Mouse (Mus musculus) bone marrow, adult 2 months (tissue): ENCODE measurements around the gene Cnp. TPM values are rescaled to one million over a fixed set of nuclear protein-coding genes. Genes with fewer than 3 reads are reported as not detected.
A peak's percentile ranks its signal among the peaks of the same experiment; 100 is the strongest.
"Not testable (repeated sequence)": the region's sequence is repeated elsewhere in the genome, so short reads cannot be mapped to it uniquely, and the experiment has no call there.

Source experiments
- H3K27ac ChIP-seq: fragments of 200-500 bp; 2 replicates; pipeline ENCODE4 v1.5.1; 2012; ENCODE audit warnings: low read depth, mild to moderate bottlenecking, control low read depth, inconsistent platforms, low read length; ENCODE audit not compliant: control insufficient read depth, poor library complexity, insufficient read depth
- H3K4me1 ChIP-seq: fragments of 200-500 bp; 2 replicates; pipeline ENCODE4 v1.6.1; 2011; ENCODE audit warnings: low read length; ENCODE audit not compliant: control insufficient read depth, insufficient read depth
- H3K4me3 ChIP-seq: fragments of 200-500 bp; replicated peaks from 2 replicates; pipeline ENCODE3; 2011; ENCODE audit warnings: mild to moderate bottlenecking, low read depth, low read length, control low read depth; ENCODE audit not compliant: control insufficient read depth
- CTCF ChIP-seq: fragments of 200-500 bp; IDR thresholded peaks from 2 replicates; pipeline ENCODE4 v1.5.1; 2011; ENCODE audit warnings: low read length, control low read depth; ENCODE audit not compliant: control insufficient read depth, insufficient read depth
- POLR2A ChIP-seq: fragments of 200-500 bp; IDR thresholded peaks from 2 replicates; pipeline ENCODE4 v1.6.1; 2011; ENCODE audit warnings: low read depth, mild to moderate bottlenecking, control low read depth, low read length, borderline replicate concordance; ENCODE audit not compliant: control insufficient read depth
- WGBS: fragments of 180-500 bp; shearing (Covaris S2); methylation state at CpG from one replicate; pipeline ENCODE4 v1.1.7; 2018; 5-methylcytosine and 5-hydroxymethylcytosine counted together
- polyA plus RNA-seq: library from polyadenylated mRNA; stranded (reverse); fragments of >200 nt; gene quantifications from 2 replicates; pipeline ENCODE4 v1.2.4, GENCODE M21; 2011; ENCODE audit warnings: low replicate concordance; ENCODE audit not compliant: missing spikeins, insufficient read depth, insufficient read length

Gene Cnp
- polyA plus RNA-seq, 1 experiment = 35.7 TPM

GRCm38 (mm10) chr11:100607121-100607520, 32.4 kb downstream of the Cnp start:
- TF ChIP-seq POLR2A (no peak), CTCF (no peak)
- peaks cover 4% of the 10 kb centered on the region for H3K4me1 ChIP-seq
- H3K27ac ChIP-seq = no peak overlapping the region
- 85% methylated on average over 6 of the region's 6 CpGs for WGBS
- no peak overlapping the region for H3K4me3 ChIP-seq

GRCm38 (mm10) chr11:100608796-100609195, 34.1 kb downstream of the Cnp start:
- peaks cover 4% of the 10 kb centered on the region for H3K4me1 ChIP-seq

GRCm38 (mm10) chr11:100609355-100609996, 34.8 kb downstream of the Cnp start:
- WGBS = 87% methylated on average over 5 of the region's 5 CpGs
- no peak overlapping the region for H3K4me3 ChIP-seq
- no peak overlapping the region for H3K27ac ChIP-seq
- H3K4me1 ChIP-seq = peaks cover 4% of the 10 kb centered on the region
- TF ChIP-seq CTCF (no peak), POLR2A (no peak)

More at GRCm38 (mm10) chr11:100608796-100609195, 34.1 kb downstream of the Cnp start:
- no peak overlapping the region for H3K4me3 ChIP-seq
- WGBS = 28% methylated on average over 4 of the region's 4 CpGs
- H3K27ac ChIP-seq = no peak overlapping the region
- TF ChIP-seq CTCF = no peak
- no peak for TF ChIP-seq POLR2A

- Histone ChIP-seq H3K4me1 (peaks cover 4% of the 10 kb centered on the region), H3K4me3 (no peak overlapping the region), H3K27ac (no peak overlapping the region)
- 67% methylated on average over 9 of the region's 9 CpGs for WGBS
- TF ChIP-seq POLR2A = no peak
- TF ChIP-seq CTCF = no peak
These were observed 35.4 kb downstream of the Cnp start for GRCm38 (mm10) chr11:100609997-100610680.

GRCm38 (mm10) chr11:100611627-100612026, 36.9 kb downstream of the Cnp start:
- Histone ChIP-seq H3K4me1 (peaks cover 4% of the 10 kb centered on the region), H3K4me3 (no peak overlapping the region), H3K27ac (no peak overlapping the region)
- 67% methylated on average over 6 of the region's 6 CpGs for WGBS
- peak; percentile 25; the same call in 1 of the 2 replicates for TF ChIP-seq CTCF
- TF ChIP-seq POLR2A = no peak

- Histone ChIP-seq H3K4me3 (no peak overlapping the region), H3K27ac (no peak overlapping the region), H3K4me1 (peaks cover 4% of the 10 kb centered on the region)
- TF ChIP-seq CTCF (no peak), POLR2A (no peak)
- WGBS = 86% methylated on average over 3 of the region's 3 CpGs
These were observed 38.5 kb downstream of the Cnp start for GRCm38 (mm10) chr11:100613241-100613640.

GRCm38 (mm10) chr11:100616332-100616731, 41.6 kb downstream of the Cnp start:
- H3K4me1 ChIP-seq = peaks cover 1% of the 10 kb centered on the region; the same call in 1 of the 2 replicates
- H3K4me3 ChIP-seq = no peak overlapping the region
- 83% methylated on average over 5 of the region's 5 CpGs for WGBS
- TF ChIP-seq POLR2A (no peak), CTCF (no peak)
- no peak overlapping the region for H3K27ac ChIP-seq

- H3K4me1 ChIP-seq, H3K27ac ChIP-seq, H3K4me3 ChIP-seq: not testable (repeated sequence)
- 87% methylated on average over 7 of the region's 7 CpGs for WGBS
These were observed 42.1 kb downstream of the Cnp start for GRCm38 (mm10) chr11:100616836-100617235.
